Mouse (Mus musculus) heart, embryonic 16.5 days (tissue): ENCODE data around the gene Hoxa7. TPM values are rescaled to one million over a fixed set of nuclear protein-coding genes. Genes with fewer than 3 reads are reported as not detected.
A peak's percentile ranks its signal among the peaks of the same experiment; 100 is the strongest.

ENCODE experiments used
- ATAC-seq: fragments of 200-750 bp; cut with Nextera tagmentation; replicated peaks from 2 replicates; pipeline ENCODE4 v1.8.0; 2017; ENCODE audit warnings: moderate number of reproducible peaks; ENCODE audit not compliant: insufficient read depth, low FRiP score; ENCODE audit errors: extremely low read depth
- H3K27ac ChIP-seq: fragments of 300-500 bp; sonication (generic); 2 replicates; pipeline ENCODE4 v1.5.1; 2014; ENCODE audit warnings: mild to moderate bottlenecking, low read length, control low read depth, moderate library complexity
- H3K27me3 ChIP-seq: fragments of 300-500 bp; sonication (generic); 2 replicates; pipeline ENCODE4 v1.6.1; 2014; ENCODE audit warnings: low read length, mixed read lengths; ENCODE audit not compliant: control insufficient read depth, insufficient read depth
- H3K36me3 ChIP-seq: fragments of 300-500 bp; sonication (generic); 2 replicates; pipeline ENCODE4 v1.6.1; 2014; ENCODE audit not compliant: control insufficient read depth, insufficient read depth
- H3K4me1 ChIP-seq: fragments of 300-500 bp; sonication (generic); 2 replicates; pipeline ENCODE4 v1.6.1; 2014; ENCODE audit warnings: low read length, mixed read lengths; ENCODE audit not compliant: control insufficient read depth, insufficient read depth
- H3K4me2 ChIP-seq: fragments of 300-500 bp; sonication (generic); 2 replicates; pipeline ENCODE4 v1.6.1; 2014; ENCODE audit warnings: low read depth, mild to moderate bottlenecking, control low read depth, low read length
- H3K4me3 ChIP-seq: fragments of 300-500 bp; sonication (generic); 2 replicates; pipeline ENCODE4 v1.5.1; 2014; ENCODE audit warnings: mild to moderate bottlenecking, control low read depth, low read length
- H3K9ac ChIP-seq: fragments of 300-500 bp; sonication (generic); 2 replicates; pipeline ENCODE4 v1.6.1; 2014; ENCODE audit warnings: low read length, control low read depth
- H3K9me3 ChIP-seq: fragments of 300-500 bp; sonication (generic); replicated peaks from 2 replicates; pipeline ENCODE4 v1.6.1; 2016; ENCODE audit warnings: low read length; ENCODE audit not compliant: control insufficient read depth
- WGBS: fragments of 180-500 bp; shearing (Covaris S2); extraction: QIAGEN DNeasy Blood & Tissue Kit; methylation state at CpG from one replicate; pipeline ENCODE4 v1.1.7; 2014; 5-methylcytosine and 5-hydroxymethylcytosine counted together
- polyA plus RNA-seq: library from polyadenylated mRNA; unstranded; fragments of >200 nt; fragmentation: Nextera tagmentation; extraction: Ambion mirVana; gene quantifications from 2 replicates; pipeline ENCODE4 v1.2.1, GENCODE M21; 2015

Gene Hoxa7
- polyA plus RNA-seq, 1 experiment from 2014 or later, result 0.38 TPM

DNA sequence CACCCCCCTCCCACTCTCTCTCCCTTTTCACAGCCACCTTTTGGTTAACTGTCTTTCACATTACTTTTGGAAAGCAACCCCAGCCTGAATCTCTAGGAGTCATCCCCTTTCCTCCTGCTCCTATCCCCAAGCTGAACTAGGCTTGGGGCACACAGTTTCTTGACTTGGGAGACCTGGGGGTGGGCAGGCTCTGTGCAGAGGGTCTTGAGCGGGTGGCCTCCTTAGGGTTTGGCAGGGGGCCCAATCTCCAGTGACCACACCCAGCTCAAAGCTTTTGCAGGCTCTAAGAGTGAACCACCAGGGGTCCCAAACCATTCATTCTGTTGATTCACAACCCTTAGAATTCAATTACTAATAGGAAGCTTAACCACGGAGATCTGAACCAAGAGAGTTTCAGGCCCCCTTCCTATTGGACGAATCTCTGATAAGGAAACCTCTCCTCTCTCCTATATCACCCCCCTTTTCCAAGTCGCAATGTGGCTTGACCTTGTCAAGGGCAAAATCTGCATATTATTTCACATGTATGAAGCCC lies 21.2 kb upstream of the Hoxa7 start:
- Histone ChIP-seq H3K36me3 (no peaks in the 10 kb centered on the region), H3K27me3 (peaks cover 94% of the 10 kb centered on the region), H3K4me3 (no peak overlapping the region), H3K27ac (no peak overlapping the region), H3K9me3 (no peaks in the 10 kb centered on the region), H3K4me2 (no peak overlapping the region), H3K4me1 (0 out of 2 replicates have a peak, but pooled peaks cover 3% of the 10 kb centered on the region), H3K9ac (no peak overlapping the region)
- ATAC-seq, result no peak
- 4% methylated on average over 4 of the region's 4 CpGs for WGBS

DNA sequence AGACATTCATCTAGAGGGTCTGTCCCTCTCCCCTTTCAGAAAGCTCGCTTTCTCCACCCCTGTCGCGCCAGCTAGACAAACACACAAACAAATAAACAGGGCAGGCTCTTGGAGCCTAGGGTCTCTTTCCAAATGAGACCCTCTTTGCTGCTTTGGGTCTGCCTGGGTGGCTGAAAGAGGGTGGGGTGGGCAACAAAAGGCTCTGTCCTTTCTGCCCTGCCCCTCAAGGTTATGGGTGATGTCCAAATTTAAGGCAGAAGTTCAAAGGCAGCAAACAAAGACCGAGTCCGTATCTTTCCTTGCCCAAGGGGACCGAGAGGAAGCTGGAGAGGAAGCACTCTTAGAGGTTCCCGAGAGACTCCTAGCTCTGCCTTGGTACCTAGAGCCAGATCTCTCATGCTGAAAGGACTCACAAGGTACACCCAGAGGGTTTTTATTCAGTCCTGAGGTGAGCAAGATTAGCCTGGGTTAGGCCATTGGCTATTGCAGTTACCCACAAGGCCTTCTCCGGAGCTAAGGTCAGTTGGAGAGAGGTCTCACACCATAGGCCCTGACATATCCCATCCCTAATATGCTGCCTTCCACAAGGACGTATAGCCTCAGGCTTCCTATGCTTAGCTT lies 19.5 kb upstream of the Hoxa7 start:
- Histone ChIP-seq H3K9ac (no peak overlapping the region), H3K4me3 (no peak overlapping the region), H3K4me1 (0 out of 2 replicates have a peak, but pooled peaks cover 3% of the 10 kb centered on the region), H3K9me3 (no peaks in the 10 kb centered on the region), H3K36me3 (no peaks in the 10 kb centered on the region), H3K4me2 (no peak overlapping the region), H3K27me3 (peaks cover 96% of the 10 kb centered on the region), H3K27ac (no peak overlapping the region)
- no peak for ATAC-seq
- 7% methylated on average over 9 of the region's 9 CpGs for WGBS

DNA sequence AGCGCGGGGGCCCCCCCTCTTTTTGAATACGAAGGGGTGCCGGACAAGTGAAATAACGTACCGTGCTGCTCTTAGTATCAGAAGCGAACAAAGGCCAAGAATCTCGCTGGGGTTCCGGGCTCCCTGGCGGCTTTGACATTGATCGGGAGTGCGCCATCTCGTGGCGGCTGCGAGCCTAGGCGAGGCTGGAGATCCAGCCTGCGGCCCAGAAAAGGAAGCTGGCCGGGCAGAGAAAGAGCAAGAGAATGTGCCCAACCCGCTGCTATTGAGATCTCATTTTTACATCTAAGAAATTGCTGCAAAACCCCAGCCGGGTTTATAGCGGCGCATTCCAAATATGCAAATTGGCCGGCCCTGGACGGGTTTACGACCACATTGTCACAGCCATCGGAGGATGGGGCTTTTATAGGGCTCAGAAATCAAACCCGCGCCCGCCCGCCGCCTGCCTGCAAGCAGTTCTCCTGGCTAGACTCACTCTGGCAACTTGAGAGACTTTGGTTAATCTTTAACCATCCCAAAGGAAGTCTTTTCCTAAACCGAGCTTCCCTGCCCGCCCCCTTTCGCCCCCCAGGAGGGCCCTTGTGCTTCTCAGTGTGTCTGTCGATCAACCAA lies 18.8 kb upstream of the Hoxa7 start, which contains the start of gene Hoxa10:
TSS of gene Hoxa10 (minus strand) at position 466 of the 612 bp plus-strand sequence.
- Histone ChIP-seq H3K27ac (no peak within 1 kb of the TSS), H3K4me1 (0 out of 2 replicates have a peak, but pooled peaks cover 3% of the 10 kb centered on the region), H3K36me3 (no peaks in the 10 kb centered on the region), H3K4me2 (peak within 1 kb of the TSS; percentile 34), H3K9me3 (no peaks in the 10 kb centered on the region), H3K4me3 (peak within 1 kb of the TSS; percentile 13), H3K27me3 (peaks cover 96% of the 10 kb centered on the region), H3K9ac (no peak within 1 kb of the TSS)
- no peak; the same call in 1 of the 2 replicates for ATAC-seq
- 2% methylated on average over 35 of the region's 35 CpGs for WGBS

- Histone ChIP-seq H3K36me3 (no peaks in the 10 kb centered on the region), H3K4me1 (no peaks in the 10 kb centered on the region), H3K4me2 (peak overlapping the region; percentile 34), H3K27me3 (peaks cover 96% of the 10 kb centered on the region), H3K9ac (no peak overlapping the region), H3K9me3 (no peaks in the 10 kb centered on the region), H3K4me3 (peak overlapping the region; percentile 13), H3K27ac (no peak overlapping the region)
- 2% methylated on average over 30 of the region's 30 CpGs for WGBS
- no peak for ATAC-seq
Observed at GRCm38 (mm10) chr6:52239625-52240388, 18.2 kb upstream of the Hoxa7 start.

GRCm38 (mm10) chr6:52238976-52239375 lies 17.3 kb upstream of the Hoxa7 start:
- Histone ChIP-seq H3K27ac (no peak overlapping the region), H3K4me3 (no peak overlapping the region), H3K36me3 (no peaks in the 10 kb centered on the region), H3K9ac (no peak overlapping the region), H3K27me3 (peaks cover 96% of the 10 kb centered on the region), H3K4me2 (no peak overlapping the region), H3K9me3 (no peaks in the 10 kb centered on the region), H3K4me1 (no peaks in the 10 kb centered on the region)
- 5% methylated on average over 7 of the region's 7 CpGs for whole genome bisulfite sequencing
- ATAC-seq, result no peak

- no peaks in the 10 kb centered on the region for H3K36me3 ChIP-seq
- no peak overlapping the region for H3K4me2 ChIP-seq
- no peak overlapping the region for H3K4me3 ChIP-seq
- no peak overlapping the region for H3K9ac ChIP-seq
- no peaks in the 10 kb centered on the region for H3K4me1 ChIP-seq
- 4% methylated on average over 7 of the region's 7 CpGs for WGBS
- no peaks in the 10 kb centered on the region for H3K9me3 ChIP-seq
- H3K27me3 ChIP-seq, result peaks cover 96% of the 10 kb centered on the region
- no peak overlapping the region for H3K27ac ChIP-seq
- ATAC-seq, result no peak
Observed at GRCm38 (mm10) chr6:52238155-52238545, 16.5 kb upstream of the Hoxa7 start.

- WGBS, result 11% methylated on average over 10 of the region's 10 CpGs
- H3K4me2 ChIP-seq, result no peak overlapping the region
- no peak overlapping the region for H3K4me3 ChIP-seq
- H3K9me3 ChIP-seq, result no peaks in the 10 kb centered on the region
- ATAC-seq, result no peak
- peaks cover 92% of the 10 kb centered on the region for H3K27me3 ChIP-seq
- no peak overlapping the region for H3K27ac ChIP-seq
- no peak overlapping the region for H3K9ac ChIP-seq
- no peaks in the 10 kb centered on the region for H3K36me3 ChIP-seq
- H3K4me1 ChIP-seq, result no peaks in the 10 kb centered on the region
Observed at GRCm38 (mm10) chr6:52237346-52238154, 15.9 kb upstream of the Hoxa7 start.

DNA sequence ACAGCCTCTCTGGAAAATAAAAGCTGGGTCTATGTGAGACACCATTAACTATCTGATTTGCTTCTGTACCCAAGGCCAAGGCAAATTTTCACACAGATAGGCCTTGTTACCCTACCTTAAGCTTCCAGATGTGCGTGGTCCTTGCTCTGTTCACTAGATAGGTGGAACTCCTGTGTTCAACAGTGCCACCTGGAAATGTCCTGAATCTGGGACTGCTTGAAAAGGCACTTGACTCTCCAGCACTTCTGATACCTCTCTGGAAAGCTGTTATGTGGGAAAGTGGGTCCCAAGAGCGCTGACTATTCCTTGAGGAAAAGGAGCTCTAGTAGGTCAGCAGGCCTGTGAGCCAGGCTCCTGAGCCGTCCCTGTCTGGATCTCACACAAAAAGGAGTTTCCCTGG lies 15.2 kb upstream of the Hoxa7 start:
- no peak overlapping the region for H3K4me3 ChIP-seq
- no peaks in the 10 kb centered on the region for H3K4me1 ChIP-seq
- WGBS, result 10% methylated on average over 3 of the region's 3 CpGs
- no peak overlapping the region for H3K9ac ChIP-seq
- peaks cover 91% of the 10 kb centered on the region for H3K27me3 ChIP-seq
- no peak overlapping the region for H3K27ac ChIP-seq
- H3K36me3 ChIP-seq, result no peaks in the 10 kb centered on the region
- no peaks in the 10 kb centered on the region for H3K9me3 ChIP-seq
- H3K4me2 ChIP-seq, result no peak overlapping the region
- ATAC-seq, result no peak
